Mouse (Mus musculus): ENCODE data around the gene Pawr.
"Not testable (repeated sequence)": the region's sequence is repeated elsewhere in the genome, so short reads cannot be mapped to it uniquely, and the experiment has no call there.

The Pawr gene

GRCm38 (mm10) chr10:108391370-108391902 is 59.5 kb downstream of the Pawr start:
- DNase-seq (ENCODE audit: low spot score) = no peak

GRCm38 (mm10) chr10:108392151-108392550 is 60.2 kb downstream of the Pawr start:
- DNase-seq (ENCODE audit: low spot score) = no peak

GRCm38 (mm10) chr10:108394306-108394705 is 62.4 kb downstream of the Pawr start:
- DNase-seq (ENCODE audit: low spot score) = no peak

GRCm38 (mm10) chr10:108395229-108395628 is 63.3 kb downstream of the Pawr start:
- DNase-seq (ENCODE audit: low spot score) = no peak

- no peak for DNase-seq (ENCODE audit: low spot score)
Measured at GRCm38 (mm10) chr10:108395647-108396046, 63.7 kb downstream of the Pawr start.

GRCm38 (mm10) chr10:108402751-108403150 is 70.8 kb downstream of the Pawr start:
- no peak for DNase-seq (ENCODE audit: low spot score)

- DNase-seq (ENCODE audit: low spot score) = no peak
Measured at GRCm38 (mm10) chr10:108403366-108403865, 71.5 kb downstream of the Pawr start.

- DNase-seq (ENCODE audit: low spot score) = no peak
Measured at GRCm38 (mm10) chr10:108404087-108404486, 72.2 kb downstream of the Pawr start.

- no peak for DNase-seq (ENCODE audit: low spot score)
Measured at GRCm38 (mm10) chr10:108405076-108405475, 73.2 kb downstream of the Pawr start.

- no peak for DNase-seq (ENCODE audit: low spot score)
Measured at GRCm38 (mm10) chr10:108405931-108406330, 74.0 kb downstream of the Pawr start.

GRCm38 (mm10) chr10:108406798-108407754 is 75.2 kb downstream of the Pawr start:
- no peak for DNase-seq (ENCODE audit: low spot score)

GRCm38 (mm10) chr10:108408025-108408424 is 76.1 kb downstream of the Pawr start:
- no peak for DNase-seq (ENCODE audit: low spot score)

GRCm38 (mm10) chr10:108408437-108408836 is 76.5 kb downstream of the Pawr start:
- no peak for DNase-seq (ENCODE audit: low spot score)

GRCm38 (mm10) chr10:108408986-108409385 is 77.1 kb downstream of the Pawr start:
- DNase-seq (ENCODE audit: low spot score) = no peak

GRCm38 (mm10) chr10:108409529-108409928 is 77.6 kb downstream of the Pawr start:
- DNase-seq (ENCODE audit: low spot score) = no peak

- DNase-seq (ENCODE audit: low spot score) = no peak
Measured at GRCm38 (mm10) chr10:108414936-108415635, 83.2 kb downstream of the Pawr start.

GRCm38 (mm10) chr10:108417448-108417847 is 85.5 kb downstream of the Pawr start:
- no peak for DNase-seq (ENCODE audit: low spot score)

GRCm38 (mm10) chr10:108430553-108430952 is 98.6 kb downstream of the Pawr start:
- DNase-seq (ENCODE audit: low spot score) = no peak

- DNase-seq (ENCODE audit: low spot score) = no peak
Measured at GRCm38 (mm10) chr10:108432194-108432593, 100.3 kb downstream of the Pawr start.

GRCm38 (mm10) chr10:108433976-108434375 is 102.1 kb downstream of the Pawr start:
- DNase-seq (ENCODE audit: low spot score) = no peak

GRCm38 (mm10) chr10:108435616-108436015 is 103.7 kb downstream of the Pawr start:
- DNase-seq (ENCODE audit: low spot score) = no peak

- DNase-seq (ENCODE audit: low spot score) = no peak
Measured at GRCm38 (mm10) chr10:108436365-108436764, 104.4 kb downstream of the Pawr start.

- DNase-seq (ENCODE audit: low spot score) = not testable (repeated sequence)
Measured at GRCm38 (mm10) chr10:108440251-108440650, 108.3 kb downstream of the Pawr start.

Data from ovary, postnatal 10 days (tissue).